Mouse (Mus musculus) cortical plate, adult 2 months (tissue): ENCODE results near the gene Kif17. TPM values are rescaled to one million over a fixed set of nuclear protein-coding genes. Genes with fewer than 3 reads are reported as not detected.
A peak's percentile ranks its signal among the peaks of the same experiment; 100 is the strongest.

Source experiments
- H3K27ac ChIP-seq: fragments of 200-500 bp; 2 replicates; pipeline ENCODE4 v1.5.1; 2012; ENCODE audit warnings: low read length, control low read depth, inconsistent platforms; ENCODE audit not compliant: insufficient read depth
- H3K4me1 ChIP-seq: fragments of 200-500 bp; 2 replicates; pipeline ENCODE4 v1.6.1; 2011; ENCODE audit warnings: low read length; ENCODE audit not compliant: control insufficient read depth, insufficient read depth
- H3K4me3 ChIP-seq: fragments of 200-500 bp; 2 replicates; pipeline ENCODE4 v1.5.1; 2011; ENCODE audit warnings: mild to moderate bottlenecking, low read length, control low read depth; ENCODE audit not compliant: insufficient read depth
- CTCF ChIP-seq: fragments of 200-500 bp; IDR thresholded peaks from 2 replicates; pipeline ENCODE4 v1.5.1; 2011; ENCODE audit warnings: mild to moderate bottlenecking, control low read depth, low read length; ENCODE audit not compliant: insufficient read depth; ENCODE audit errors: extremely low read depth
- POLR2A ChIP-seq: fragments of 200-500 bp; IDR thresholded peaks from 2 replicates; pipeline ENCODE4 v1.6.1; 2011; ENCODE audit warnings: mild to moderate bottlenecking, low read length, control low read depth; ENCODE audit not compliant: insufficient read depth; ENCODE audit errors: extremely low read depth
- polyA plus RNA-seq: library from polyadenylated mRNA; depleted of rRNA; stranded (reverse); fragments of >200 nt; gene quantifications from 2 replicates; pipeline ENCODE4 v1.2.3, GENCODE M21; 2012

Gene Kif17
- polyA plus RNA-seq, 1 experiment = 28.7 TPM

GRCm38 (mm10) chr4:138292028-138292427 is 41.8 kb downstream of the Kif17 start:
- Histone ChIP-seq H3K27ac (no peak overlapping the region), H3K4me3 (no peak overlapping the region), H3K4me1 (peaks cover 4% of the 10 kb centered on the region)
- TF ChIP-seq POLR2A (no peak), CTCF (no peak)

- Histone ChIP-seq H3K4me1 (peaks cover 4% of the 10 kb centered on the region), H3K4me3 (no peak overlapping the region), H3K27ac (no peak overlapping the region)
- TF ChIP-seq POLR2A = no peak
- no peak for TF ChIP-seq CTCF
Measured at GRCm38 (mm10) chr4:138293261-138293948, 43.2 kb downstream of the Kif17 start.

- Histone ChIP-seq H3K4me3 (no peak overlapping the region), H3K4me1 (peaks cover 4% of the 10 kb centered on the region), H3K27ac (peak overlapping the region; percentile 28; the same call in 1 of the 2 replicates)
- TF ChIP-seq POLR2A (no peak), CTCF (no peak)
Measured at GRCm38 (mm10) chr4:138293949-138294550, 43.8 kb downstream of the Kif17 start.

GRCm38 (mm10) chr4:138301271-138301780 is 51.1 kb downstream of the Kif17 start:
- Histone ChIP-seq H3K4me3 (no peak overlapping the region), H3K4me1 (peaks cover 3% of the 10 kb centered on the region), H3K27ac (no peak overlapping the region)
- no peak for TF ChIP-seq POLR2A
- no peak for TF ChIP-seq CTCF

- no peak overlapping the region for H3K4me3 ChIP-seq
- peaks cover 3% of the 10 kb centered on the region for H3K4me1 ChIP-seq
- no peak overlapping the region for H3K27ac ChIP-seq
- no peak for TF ChIP-seq POLR2A
- TF ChIP-seq CTCF = no peak
Measured at GRCm38 (mm10) chr4:138303011-138303410, 52.8 kb downstream of the Kif17 start.

- Histone ChIP-seq H3K27ac (no peak overlapping the region), H3K4me1 (peaks cover 3% of the 10 kb centered on the region), H3K4me3 (peak overlapping the region; percentile 74)
- TF ChIP-seq CTCF (no peak), POLR2A (no peak)
Measured at GRCm38 (mm10) chr4:138303742-138304141, 53.5 kb downstream of the Kif17 start.

GRCm38 (mm10) chr4:138304340-138305104 is 54.3 kb downstream of the Kif17 start, which contains the start of gene Ddost:
Gene Ddost, plus strand, starts transcription at chr4:138304730.
- no peak for TF ChIP-seq CTCF
- peak; percentile 53; the same call in 1 of the 2 replicates for TF ChIP-seq POLR2A

GRCm38 (mm10) chr4:138307025-138307424 is 56.8 kb downstream of the Kif17 start:
- H3K4me1 ChIP-seq = peaks cover 3% of the 10 kb centered on the region
- H3K27ac ChIP-seq = no peak overlapping the region
- no peak overlapping the region for H3K4me3 ChIP-seq
- TF ChIP-seq POLR2A = no peak
- TF ChIP-seq CTCF = no peak

More at GRCm38 (mm10) chr4:138304340-138305104, 54.3 kb downstream of the Kif17 start, which contains the start of gene Ddost:
- peak within 1 kb of the TSS; percentile 48; the same call in 1 of the 2 replicates for H3K27ac ChIP-seq
- H3K4me3 ChIP-seq = peak within 1 kb of the TSS; percentile 74
- H3K4me1 ChIP-seq = peaks cover 3% of the 10 kb centered on the region

GRCm38 (mm10) chr4:138307739-138308138 is 57.5 kb downstream of the Kif17 start:
- H3K27ac ChIP-seq = no peak overlapping the region
- no peak for TF ChIP-seq CTCF

More at GRCm38 (mm10) chr4:138307739-138308138, 57.5 kb downstream of the Kif17 start:
- Histone ChIP-seq H3K4me3 (no peak overlapping the region), H3K4me1 (peaks cover 3% of the 10 kb centered on the region)
